Mouse (Mus musculus) small intestine, adult 2 months (tissue): ENCODE measurements around the gene Gm13304. TPM values are rescaled to one million over a fixed set of nuclear protein-coding genes. Genes with fewer than 3 reads are reported as not detected.
"Not testable (repeated sequence)": the region's sequence is repeated elsewhere in the genome, so short reads cannot be mapped to it uniquely, and the experiment has no call there.

Source experiments
- H3K27ac ChIP-seq: fragments of 200-500 bp; 2 replicates; pipeline ENCODE4 v1.5.1; 2012; ENCODE audit warnings: low read depth, low read length, control low read depth, inconsistent platforms; ENCODE audit not compliant: insufficient read depth
- H3K27me3 ChIP-seq: fragments of 200-500 bp; 2 replicates; pipeline ENCODE4 v1.6.1; 2012; ENCODE audit warnings: mild to moderate bottlenecking, moderate library complexity, low read length, inconsistent platforms; ENCODE audit not compliant: control insufficient read depth, insufficient read depth
- H3K36me3 ChIP-seq: fragments of 200-500 bp; 2 replicates; pipeline ENCODE4 v1.6.1; 2012; ENCODE audit warnings: mild to moderate bottlenecking, low read length, control low read depth, inconsistent platforms; ENCODE audit not compliant: control insufficient read depth, insufficient read depth
- H3K4me1 ChIP-seq: fragments of 200-500 bp; 2 replicates; pipeline ENCODE4 v1.6.1; 2012; ENCODE audit warnings: low read length, inconsistent platforms, mixed read lengths; ENCODE audit not compliant: control insufficient read depth, insufficient read depth, insufficient read length
- H3K4me3 ChIP-seq: fragments of 200-500 bp; 2 replicates; pipeline ENCODE4 v1.5.1; 2012; ENCODE audit warnings: low read depth, mild to moderate bottlenecking, control low read depth, inconsistent platforms, low read length, moderate library complexity
- WGBS: fragments of 180-500 bp; shearing (Covaris S2); methylation state at CpG from one replicate; pipeline ENCODE4 v1.1.7; 2018; 5-methylcytosine and 5-hydroxymethylcytosine counted together
- polyA plus RNA-seq: library from polyadenylated mRNA; depleted of rRNA; stranded (reverse); fragments of >200 nt; gene quantifications from 2 replicates; pipeline ENCODE4 v1.2.3, GENCODE M21; 2012; rRNA removed

Gm13304 gene
- polyA plus RNA-seq = not detected in 2 replicates

DNA sequence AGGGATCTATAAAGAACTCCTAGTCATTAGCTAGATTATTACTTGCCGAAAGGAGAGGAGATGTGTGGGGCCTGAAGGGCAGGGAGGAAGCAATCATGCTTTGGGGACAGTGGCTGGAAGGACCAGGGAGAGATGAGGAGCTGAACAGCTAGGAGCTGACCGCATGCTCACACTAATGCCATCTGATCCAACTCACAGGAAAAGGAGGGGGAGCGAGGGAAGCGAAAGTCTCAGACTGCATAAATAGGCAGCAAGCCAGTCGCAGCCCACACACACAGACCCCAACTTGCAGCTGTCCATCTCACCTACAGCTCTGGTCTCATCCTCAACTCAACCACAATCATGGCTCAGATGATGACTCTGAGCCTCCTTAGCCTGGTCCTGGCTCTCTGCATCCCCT lies at the start of gene Gm13304:
Gene Gm13304, plus strand, starts transcription at position 301 of the 400 bp plus-strand sequence.
- not testable (repeated sequence) for H3K36me3 ChIP-seq, H3K4me1 ChIP-seq, H3K4me3 ChIP-seq, H3K27ac ChIP-seq, H3K27me3 ChIP-seq
- WGBS = no CpG with 5 or more reads among the region's 5 CpGs

DNA sequence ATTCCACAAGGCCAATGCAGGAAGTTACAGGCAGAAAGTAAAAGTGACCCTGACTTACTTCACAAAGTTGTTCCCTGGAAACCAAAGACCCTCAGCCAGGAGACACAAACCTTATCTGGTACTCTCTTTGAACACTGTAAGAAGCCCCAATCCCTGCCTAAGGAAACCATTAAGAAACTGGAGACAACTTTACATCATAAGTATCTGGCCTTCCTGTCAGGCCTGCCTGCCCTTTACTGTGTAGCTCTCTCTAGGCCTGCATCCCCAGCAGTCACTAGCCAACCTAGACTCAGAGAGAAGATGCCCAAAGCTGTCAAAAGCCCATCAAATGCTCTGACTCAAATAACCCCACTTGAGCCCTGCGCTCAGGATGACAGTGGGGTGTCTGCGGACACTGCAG lies 23.7 kb upstream of the Gm13304 start, which contains the start of gene Gm3893:
Gene Gm3893, plus strand, starts transcription at position 301 of the 400 bp plus-strand sequence.
- not testable (repeated sequence) for H3K27me3 ChIP-seq, H3K4me3 ChIP-seq, H3K27ac ChIP-seq, H3K4me1 ChIP-seq, H3K36me3 ChIP-seq
- no CpG with 5 or more reads among the region's 2 CpGs for WGBS

- H3K4me3 ChIP-seq, H3K4me1 ChIP-seq, H3K27me3 ChIP-seq, H3K27ac ChIP-seq, H3K36me3 ChIP-seq: not testable (repeated sequence)
- WGBS = no CpG with 5 or more reads among the region's 9 CpGs
Measured at GRCm38 (mm10) chr4:42153136-42153535, 38.5 kb downstream of the Gm13304 start, which contains the start of gene Gm13306. Gm13306 (plus strand) TSS chr4:42153436.

Other genes starting within 250 kb of the Gm13304 start
- gene Gm21541, start 211.2 kb upstream of the Gm13304 start, polyA plus RNA-seq = 3.4 TPM in 1 of 2 replicates, not detected in the other
- 0.18 and 0.56 TPM in 2 replicates for gene Gm20878, start 173.2 kb upstream of the Gm13304 start, polyA plus RNA-seq
- 0.04 TPM in 1 of 2 replicates, not detected in the other for gene Fam205a4, start 148.8 kb upstream of the Gm13304 start, polyA plus RNA-seq
- not detected in 2 replicates for gene Gm21093, start 80.1 kb upstream of the Gm13304 start, polyA plus RNA-seq
- not detected in 2 replicates for gene Gm3893, start 23.6 kb upstream of the Gm13304 start, polyA plus RNA-seq
- gene Gm13306, start 38.6 kb downstream of the Gm13304 start, polyA plus RNA-seq = not detected in 2 replicates
- gene Gm13305, start 53.8 kb downstream of the Gm13304 start, polyA plus RNA-seq = not detected in 2 replicates
- gene Gm10600, start 125.8 kb downstream of the Gm13304 start, polyA plus RNA-seq = not detected in 2 replicates
- 0.57 TPM in 1 of 2 replicates, not detected in the other for gene Ccl21b, start 140.9 kb downstream of the Gm13304 start, polyA plus RNA-seq
- gene Gm21953, start 179.4 kb downstream of the Gm13304 start, polyA plus RNA-seq = not detected in 2 replicates
- not detected in 2 replicates for gene Fam205a3, start 203.5 kb downstream of the Gm13304 start, polyA plus RNA-seq